Mouse (Mus musculus) macrophage (primary cell): ENCODE measurements at regions not wholly inside any gene's neighbourhood (a gene's known extent, or its start where the extent isn't known, plus 50 kb on each side); places are given as distances from the start of the nearest gene placed in this dataset.

Source experiments
- H3K27ac ChIP-seq: fragments of 350-480 bp; formaldehyde crosslinking; 2 replicates; pipeline ENCODE4 v1.9.0; 2021
- H3K36me3 ChIP-seq: fragments of 350-480 bp; formaldehyde crosslinking; 2 replicates; pipeline ENCODE4 v1.9.0; 2021; ENCODE audit errors: inconsistent target
- H3K4me3 ChIP-seq: fragments of 350-480 bp; formaldehyde crosslinking; 2 replicates; pipeline ENCODE4 v1.9.0; 2021; ENCODE audit errors: inconsistent target
- H3K79me2 ChIP-seq: fragments of 350-480 bp; formaldehyde crosslinking; 2 replicates; pipeline ENCODE4 v1.9.0; 2021; ENCODE audit errors: inconsistent target
- WGBS: methylation state at CpG from one replicate; pipeline ENCODE4 v1.1.7; 2026; ENCODE audit warnings: inconsistent platforms; ENCODE audit not compliant: missing documents; 5-methylcytosine and 5-hydroxymethylcytosine counted together

- no peak overlapping the region for H3K27ac ChIP-seq
- H3K4me3 ChIP-seq = no peak overlapping the region
- H3K79me2 ChIP-seq = no peaks in the 10 kb centered on the region
- 75% methylated on average over 2 of the region's 2 CpGs for WGBS
- H3K36me3 ChIP-seq = no peaks in the 10 kb centered on the region
Measured at GRCm38 (mm10) chr10:19412926-19413325, 56.6 kb downstream of the Olig3 start.

- Histone ChIP-seq H3K4me3 (no peak overlapping the region), H3K36me3 (no peaks in the 10 kb centered on the region), H3K27ac (no peak overlapping the region), H3K79me2 (no peaks in the 10 kb centered on the region)
- WGBS = 77% methylated on average over 5 of the region's 5 CpGs
Measured at GRCm38 (mm10) chr10:19413935-19414334, 57.6 kb downstream of the Olig3 start.

- no peak overlapping the region for H3K27ac ChIP-seq
- WGBS = 66% methylated on average over 5 of the region's 5 CpGs
- no peaks in the 10 kb centered on the region for H3K79me2 ChIP-seq
- no peaks in the 10 kb centered on the region for H3K36me3 ChIP-seq
- no peak overlapping the region for H3K4me3 ChIP-seq
Measured at GRCm38 (mm10) chr10:19414834-19415233, 58.5 kb downstream of the Olig3 start.

GRCm38 (mm10) chr10:19424030-19424429 is 67.7 kb downstream of the Olig3 start:
- no peaks in the 10 kb centered on the region for H3K36me3 ChIP-seq
- no peak overlapping the region for H3K4me3 ChIP-seq
- 92% methylated on average over 1 of the region's 1 CpGs for WGBS
- H3K27ac ChIP-seq = no peak overlapping the region
- no peaks in the 10 kb centered on the region for H3K79me2 ChIP-seq

GRCm38 (mm10) chr10:19424961-19425360 is 68.6 kb downstream of the Olig3 start:
- Histone ChIP-seq H3K4me3 (no peak overlapping the region), H3K27ac (no peak overlapping the region), H3K79me2 (no peaks in the 10 kb centered on the region), H3K36me3 (no peaks in the 10 kb centered on the region)
- WGBS = 87% methylated on average over 3 of the region's 3 CpGs

GRCm38 (mm10) chr10:19426835-19427234 is 70.5 kb downstream of the Olig3 start:
- no peaks in the 10 kb centered on the region for H3K79me2 ChIP-seq
- WGBS = 88% methylated on average over 3 of the region's 3 CpGs
- H3K4me3 ChIP-seq = no peak overlapping the region
- no peak overlapping the region for H3K27ac ChIP-seq
- H3K36me3 ChIP-seq = no peaks in the 10 kb centered on the region

- H3K36me3 ChIP-seq = no peaks in the 10 kb centered on the region
- no peaks in the 10 kb centered on the region for H3K79me2 ChIP-seq
- H3K4me3 ChIP-seq = no peak overlapping the region
- WGBS = 93% methylated on average over 4 of the region's 4 CpGs
- H3K27ac ChIP-seq = no peak overlapping the region
Measured at GRCm38 (mm10) chr10:19432515-19432914, 76.2 kb downstream of the Olig3 start.

GRCm38 (mm10) chr10:19434661-19435060 is 78.3 kb downstream of the Olig3 start:
- WGBS = 91% methylated on average over 6 of the region's 6 CpGs
- Histone ChIP-seq H3K36me3 (no peaks in the 10 kb centered on the region), H3K4me3 (no peak overlapping the region), H3K27ac (no peak overlapping the region), H3K79me2 (no peaks in the 10 kb centered on the region)

- no peaks in the 10 kb centered on the region for H3K36me3 ChIP-seq
- no peak overlapping the region for H3K27ac ChIP-seq
- H3K4me3 ChIP-seq = no peak overlapping the region
- 91% methylated on average over 12 of the region's 12 CpGs for WGBS
- H3K79me2 ChIP-seq = no peaks in the 10 kb centered on the region
Measured at GRCm38 (mm10) chr10:19441807-19442206, 85.5 kb downstream of the Olig3 start.

- no peak overlapping the region for H3K4me3 ChIP-seq
- no peaks in the 10 kb centered on the region for H3K79me2 ChIP-seq
- H3K27ac ChIP-seq = no peak overlapping the region
- WGBS = 67% methylated on average over 8 of the region's 8 CpGs
- no peaks in the 10 kb centered on the region for H3K36me3 ChIP-seq
Measured at GRCm38 (mm10) chr10:19443516-19443915, 87.2 kb downstream of the Olig3 start.

- no peaks in the 10 kb centered on the region for H3K79me2 ChIP-seq
- H3K27ac ChIP-seq = no peak overlapping the region
- no peak overlapping the region for H3K4me3 ChIP-seq
- no peaks in the 10 kb centered on the region for H3K36me3 ChIP-seq
- WGBS = 90% methylated on average over 11 of the region's 12 CpGs
Measured at GRCm38 (mm10) chr10:19448838-19449559, 92.7 kb downstream of the Olig3 start.

- Histone ChIP-seq H3K36me3 (no peaks in the 10 kb centered on the region), H3K79me2 (no peaks in the 10 kb centered on the region), H3K27ac (no peak overlapping the region), H3K4me3 (no peak overlapping the region)
- 90% methylated on average over 11 of the region's 11 CpGs for WGBS
Measured at GRCm38 (mm10) chr10:19459053-19459452, 102.7 kb downstream of the Olig3 start.

GRCm38 (mm10) chr10:19459709-19460108 is 103.4 kb downstream of the Olig3 start:
- H3K79me2 ChIP-seq = no peaks in the 10 kb centered on the region
- no peak overlapping the region for H3K27ac ChIP-seq
- 92% methylated on average over 5 of the region's 5 CpGs for WGBS
- H3K36me3 ChIP-seq = no peaks in the 10 kb centered on the region
- H3K4me3 ChIP-seq = no peak overlapping the region

- no peaks in the 10 kb centered on the region for H3K36me3 ChIP-seq
- WGBS = 92% methylated on average over 4 of the region's 4 CpGs
- H3K79me2 ChIP-seq = no peaks in the 10 kb centered on the region
- no peak overlapping the region for H3K27ac ChIP-seq
- no peak overlapping the region for H3K4me3 ChIP-seq
Measured at GRCm38 (mm10) chr10:19460164-19460563, 103.8 kb downstream of the Olig3 start.

- H3K79me2 ChIP-seq = no peaks in the 10 kb centered on the region
- H3K27ac ChIP-seq = no peak overlapping the region
- no peaks in the 10 kb centered on the region for H3K36me3 ChIP-seq
- H3K4me3 ChIP-seq = no peak overlapping the region
- 92% methylated on average over 3 of the region's 3 CpGs for WGBS
Measured at GRCm38 (mm10) chr10:19463800-19464199, 107.5 kb downstream of the Olig3 start.

- no peak overlapping the region for H3K27ac ChIP-seq
- no peak overlapping the region for H3K4me3 ChIP-seq
- H3K36me3 ChIP-seq = no peaks in the 10 kb centered on the region
- no peaks in the 10 kb centered on the region for H3K79me2 ChIP-seq
- 90% methylated on average over 5 of the region's 5 CpGs for WGBS
Measured at GRCm38 (mm10) chr10:19464504-19464903, 108.2 kb downstream of the Olig3 start.
